Mouse (Mus musculus) cerebellum, adult 8-10 months (tissue): ENCODE results near the gene Rarg.
A peak's percentile ranks its signal among the peaks of the same experiment; 100 is the strongest.

Experiments
- DNase-seq: peaks from one replicate; pipeline ENCODE4 v3.0.0; 2022

Rarg gene

GRCm38 (mm10) chr15:102256431-102257201 is 701 bp downstream of the Rarg start:
- DNase-seq = no peak

GRCm38 (mm10) chr15:102255547-102256255 is 1.6 kb downstream of the Rarg start:
- DNase-seq = no peak

GRCm38 (mm10) chr15:102250521-102250920 is 6.8 kb downstream of the Rarg start:
- DNase-seq = no peak

GRCm38 (mm10) chr15:102249967-102250366 is 7.3 kb downstream of the Rarg start:
- no peak for DNase-seq

- no peak for DNase-seq
Measured at GRCm38 (mm10) chr15:102249251-102249691, 8.0 kb downstream of the Rarg start.

- DNase-seq = no peak
Measured at GRCm38 (mm10) chr15:102248812-102249191, 8.5 kb downstream of the Rarg start.

GRCm38 (mm10) chr15:102248131-102248811 is 9.0 kb downstream of the Rarg start:
- no peak for DNase-seq

- peak; percentile 52 for DNase-seq
Measured at GRCm38 (mm10) chr15:102247252-102248130, 9.8 kb downstream of the Rarg start.

- peak; percentile 89 for DNase-seq
Measured at GRCm38 (mm10) chr15:102246866-102247251, 10.5 kb downstream of the Rarg start.

GRCm38 (mm10) chr15:102245891-102246741 is 11.2 kb downstream of the Rarg start:
- DNase-seq = peak; percentile 70

- no peak for DNase-seq
Measured at GRCm38 (mm10) chr15:102245461-102245881, 11.8 kb downstream of the Rarg start.

GRCm38 (mm10) chr15:102244306-102245191 is 12.8 kb downstream of the Rarg start:
- no peak for DNase-seq

GRCm38 (mm10) chr15:102243229-102244190 is 13.8 kb downstream of the Rarg start:
- DNase-seq = no peak

- DNase-seq = no peak
Measured at GRCm38 (mm10) chr15:102242404-102243228, 14.7 kb downstream of the Rarg start.

- DNase-seq = no peak
Measured at GRCm38 (mm10) chr15:102240607-102241006, 16.7 kb downstream of the Rarg start.

- no peak for DNase-seq
Measured at GRCm38 (mm10) chr15:102239851-102240250, 17.5 kb downstream of the Rarg start.

GRCm38 (mm10) chr15:102239260-102239590 is 18.1 kb downstream of the Rarg start:
- DNase-seq = peak; percentile 76

- no peak for DNase-seq
Measured at GRCm38 (mm10) chr15:102238543-102239259, 18.6 kb downstream of the Rarg start.
